Mouse (Mus musculus): ENCODE results near the gene Lrrc47.

The Lrrc47 gene

GRCm38 (mm10) chr4:154023754-154024601, 12.4 kb downstream of the Lrrc47 start:
- peak; percentile 19 for DNase-seq

- DNase-seq, result peak; percentile 23
Observed at GRCm38 (mm10) chr4:154024729-154025521, 13.4 kb downstream of the Lrrc47 start.

GRCm38 (mm10) chr4:154025641-154026440, 14.3 kb downstream of the Lrrc47 start, which contains the start of gene Smim1:
Gene Smim1 (minus strand): TSS chr4:154026230.
- peak; percentile 76 for DNase-seq

GRCm38 (mm10) chr4:154026441-154026761, 14.9 kb downstream of the Lrrc47 start:
- no peak for DNase-seq

- DNase-seq, result no peak
Observed at GRCm38 (mm10) chr4:154028066-154028465, 16.5 kb downstream of the Lrrc47 start.

- DNase-seq, result peak; percentile 21
Observed at GRCm38 (mm10) chr4:154028646-154029045, 17.1 kb downstream of the Lrrc47 start.

DNA sequence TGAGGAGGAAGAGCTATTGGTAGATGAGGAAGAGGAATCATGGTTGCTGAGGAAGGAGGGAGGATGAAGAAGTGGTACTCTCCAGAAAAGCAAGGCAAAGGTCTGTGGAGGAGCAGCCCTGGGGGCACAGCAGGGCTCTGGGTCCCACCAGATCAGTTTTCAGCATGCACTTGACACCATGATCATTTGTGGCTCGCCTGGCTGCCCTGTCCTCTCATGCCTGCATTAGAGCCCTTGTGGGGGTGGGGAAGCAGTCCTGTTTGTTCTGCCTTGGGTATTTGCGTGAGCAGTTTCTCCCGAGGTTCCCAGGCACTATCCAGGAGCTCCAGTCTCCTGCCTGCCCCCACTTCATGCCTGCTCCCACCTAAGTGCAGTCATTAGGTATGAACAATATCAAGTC, 25.6 kb downstream of the Lrrc47 start:
- no peak for DNase-seq

DNA sequence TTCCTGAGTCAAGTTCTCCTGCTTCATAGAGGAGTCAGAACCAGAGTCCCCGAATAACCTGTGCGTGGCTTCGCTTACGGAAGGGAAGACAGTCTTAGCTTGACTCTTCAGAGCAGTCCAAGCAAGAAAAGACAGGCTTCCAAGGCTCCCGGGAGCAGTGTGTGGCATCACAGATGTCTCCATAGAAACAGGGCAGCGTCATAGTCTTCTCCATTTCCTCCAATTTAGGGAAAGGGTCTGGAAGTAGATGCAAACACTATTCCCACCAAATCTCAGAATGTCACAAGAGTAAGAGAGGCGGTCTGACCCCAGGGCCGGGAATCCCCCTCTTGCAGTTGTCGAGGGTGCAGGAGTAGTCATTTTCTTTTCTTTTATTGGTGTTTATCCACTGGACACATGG, 31.0 kb downstream of the Lrrc47 start, which contains the start of gene Ccdc27:
Gene Ccdc27 (minus strand): TSS at position 101 of the 400 bp plus-strand sequence.
- no peak for DNase-seq

GRCm38 (mm10) chr4:154045837-154046236, 34.3 kb downstream of the Lrrc47 start:
- DNase-seq, result no peak

DNA sequence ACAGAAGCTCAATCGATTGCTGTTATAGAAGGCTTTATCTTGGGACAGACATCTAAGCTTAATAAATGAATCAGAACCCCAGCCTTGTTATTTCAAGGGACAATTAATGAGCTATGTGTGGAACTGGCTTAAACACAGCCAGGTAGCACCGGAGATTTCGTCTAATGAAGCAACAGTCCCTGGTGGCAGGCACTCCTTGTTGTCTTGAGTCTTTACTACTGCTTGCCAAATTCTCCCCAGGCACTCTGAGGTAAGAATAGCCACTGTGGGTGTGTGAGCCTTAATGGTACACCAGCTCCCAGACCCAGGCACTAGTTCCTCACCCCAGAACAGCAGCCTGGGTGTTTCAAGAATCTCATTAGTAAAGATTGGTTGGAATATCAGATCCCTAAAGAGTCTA, 39.9 kb downstream of the Lrrc47 start:
- no peak for DNase-seq

- DNase-seq, result peak; percentile 26
Observed at GRCm38 (mm10) chr4:154053065-154053464, 41.5 kb downstream of the Lrrc47 start.

DNA sequence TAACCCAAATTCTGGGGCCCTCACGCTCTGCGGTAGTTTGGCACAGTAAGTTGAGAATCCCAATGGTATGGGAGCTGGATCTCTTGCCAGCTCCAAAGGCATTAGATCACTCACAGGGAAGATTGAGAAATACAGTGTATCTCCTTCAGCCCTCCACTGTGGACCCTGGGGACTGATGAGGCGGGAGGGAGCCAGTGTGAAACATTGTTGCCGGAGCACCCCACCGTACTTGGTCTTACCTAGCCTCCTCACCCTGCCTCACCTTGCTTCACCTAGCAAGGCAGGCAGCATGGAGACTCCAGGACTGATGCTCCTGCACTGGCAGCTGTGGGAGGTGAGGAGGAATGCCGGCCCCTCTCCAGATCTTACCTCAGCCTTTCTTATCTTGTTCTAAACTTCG, 44.0 kb downstream of the Lrrc47 start:
- no peak for DNase-seq

- DNase-seq, result no peak
Observed at GRCm38 (mm10) chr4:154056046-154056445, 44.5 kb downstream of the Lrrc47 start.

- no peak for DNase-seq
Observed at GRCm38 (mm10) chr4:154056661-154057060, 45.1 kb downstream of the Lrrc47 start.

GRCm38 (mm10) chr4:154057696-154058095, 46.2 kb downstream of the Lrrc47 start:
- no peak for DNase-seq

DNA sequence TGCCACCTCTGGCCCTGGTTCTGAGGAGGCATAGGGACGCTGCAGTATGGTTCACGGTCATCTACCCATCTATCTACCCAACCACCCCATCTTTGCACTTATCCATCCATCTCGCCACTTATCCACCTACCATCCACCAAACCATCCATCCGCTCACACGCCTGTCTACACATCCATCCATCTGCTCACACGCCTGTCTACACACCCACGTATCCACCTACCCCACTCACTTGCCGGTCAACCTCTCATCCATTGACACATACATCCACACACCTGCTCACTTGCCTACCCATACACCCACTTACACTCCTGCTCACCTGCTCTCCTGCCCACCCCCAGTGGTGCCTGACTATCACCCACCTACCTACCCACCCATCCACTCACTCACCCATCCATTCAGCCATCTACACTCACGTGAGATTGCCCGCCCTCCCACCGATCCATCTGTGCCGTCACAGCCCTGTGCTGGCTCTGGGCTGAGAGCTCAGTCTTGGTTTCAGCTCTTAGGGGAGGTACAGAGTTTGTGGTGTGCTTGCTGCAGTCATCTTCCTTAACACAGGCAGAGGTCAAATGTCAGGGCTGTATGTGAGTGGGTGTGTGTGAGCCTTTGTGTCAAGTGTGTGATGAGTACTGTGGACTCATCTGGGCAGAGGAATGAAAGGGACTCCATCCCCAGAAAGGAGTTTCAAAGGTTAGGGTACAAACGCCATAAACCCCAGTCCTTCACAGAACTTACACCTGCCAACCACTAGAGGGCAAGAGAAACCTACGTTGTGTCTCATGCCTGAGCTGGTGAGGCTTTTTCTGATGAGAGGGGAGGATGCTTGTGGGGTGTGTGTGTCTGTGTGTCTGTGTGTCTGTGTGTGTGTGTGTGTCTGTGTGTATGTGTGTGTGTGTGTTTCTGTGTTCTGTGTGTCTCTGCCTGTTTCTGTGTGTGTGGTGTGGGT, 53.6 kb downstream of the Lrrc47 start:
- DNase-seq, result peak; percentile 77

GRCm38 (mm10) chr4:154070896-154071295, 59.4 kb downstream of the Lrrc47 start:
- DNase-seq, result peak; percentile 60
